Mouse (Mus musculus) adrenal gland, postnatal 10 days (tissue): ENCODE results near the gene Ncoa3. TPM values are rescaled to one million over a fixed set of nuclear protein-coding genes. Genes with fewer than 3 reads are reported as not detected.

ENCODE experiments used
- DNase-seq: peaks from one replicate; pipeline ENCODE4 v3.0.0; 2021; ENCODE audit warnings: mixed read lengths
- total RNA-seq, 2 experiments: library from RNA; stranded (reverse); gene quantifications; 2 replicates each; pipeline ENCODE4 v1.2.3; 2021

The Ncoa3 gene
- total RNA-seq, 2 experiments from 2014 or later, result 24.1 to 31.7 TPM

GRCm38 (mm10) chr2:166106631-166107030, 114.2 kb downstream of the Ncoa3 start:
- DNase-seq, result no peak

GRCm38 (mm10) chr2:166107911-166108310, 115.5 kb downstream of the Ncoa3 start:
- no peak for DNase-seq

- DNase-seq, result peak; percentile 93
These were observed 115.9 kb downstream of the Ncoa3 start for GRCm38 (mm10) chr2:166108326-166108725.

- no peak for DNase-seq
These were observed 118.3 kb downstream of the Ncoa3 start for GRCm38 (mm10) chr2:166110764-166111163.

- peak; percentile 52 for DNase-seq
These were observed 118.8 kb downstream of the Ncoa3 start for GRCm38 (mm10) chr2:166111238-166111637.

- DNase-seq, result no peak
These were observed 119.4 kb downstream of the Ncoa3 start for GRCm38 (mm10) chr2:166111831-166112250.

GRCm38 (mm10) chr2:166112986-166113385, 120.5 kb downstream of the Ncoa3 start:
- DNase-seq, result peak; percentile 47

GRCm38 (mm10) chr2:166115571-166116277, 123.3 kb downstream of the Ncoa3 start:
- peak; percentile 90 for DNase-seq

GRCm38 (mm10) chr2:166116278-166116608, 123.8 kb downstream of the Ncoa3 start:
- DNase-seq, result no peak

- no peak for DNase-seq
These were observed 124.3 kb downstream of the Ncoa3 start for GRCm38 (mm10) chr2:166116704-166117103.

GRCm38 (mm10) chr2:166119992-166120391, 127.6 kb downstream of the Ncoa3 start:
- no peak for DNase-seq

- DNase-seq, result no peak
These were observed 129.4 kb downstream of the Ncoa3 start for GRCm38 (mm10) chr2:166121681-166122355.

GRCm38 (mm10) chr2:166122781-166123180, 130.3 kb downstream of the Ncoa3 start:
- peak; percentile 60 for DNase-seq

Other genes with a start within 250 kb of the Ncoa3 start
- gene Zmynd8, start 93.6 kb upstream of the Ncoa3 start, total RNA-seq, result 10 to 100 TPM; 39.8 to 57.2 TPM
- gene Sulf2, start 163.0 kb downstream of the Ncoa3 start, total RNA-seq, result 10 to 100 TPM; 54.5 to 62.8 TPM